Mouse (Mus musculus) heart, postnatal 4 days (tissue): ENCODE measurements around the gene Knl1. TPM values are rescaled to one million over a fixed set of nuclear protein-coding genes. Genes with fewer than 3 reads are reported as not detected.
"Not testable (repeated sequence)": the region's sequence is repeated elsewhere in the genome, so short reads cannot be mapped to it uniquely, and the experiment has no call there.

ENCODE experiments used
- DNase-seq: peaks from one replicate; pipeline ENCODE4 v3.0.0; 2021
- total RNA-seq, 2 experiments: library from RNA; stranded (reverse); gene quantifications; 2 replicates each; pipeline ENCODE4 v1.2.3; 2021

Knl1 gene
- total RNA-seq = 10 to 100 TPM; 21.2 to 21.3 TPM

GRCm38 (mm10) chr2:119046649-119047611 lies at the start of gene Knl1:
TSS of gene Knl1 (plus strand) at chr2:119047119.
- DNase-seq = peak; percentile 98

- no peak for DNase-seq
Observed at GRCm38 (mm10) chr2:118998115-118998866, 48.6 kb upstream of the Knl1 start.

GRCm38 (mm10) chr2:118999025-118999639 lies 47.8 kb upstream of the Knl1 start:
- DNase-seq = no peak

- DNase-seq = no peak
Observed at GRCm38 (mm10) chr2:119006886-119007285, 40.0 kb upstream of the Knl1 start.

GRCm38 (mm10) chr2:119009376-119009775 lies 37.5 kb upstream of the Knl1 start:
- DNase-seq = no peak

- DNase-seq = no peak
Observed at GRCm38 (mm10) chr2:119014989-119015388, 31.9 kb upstream of the Knl1 start.

- DNase-seq = peak; percentile 79
Observed at GRCm38 (mm10) chr2:119015604-119016180, 31.2 kb upstream of the Knl1 start.

GRCm38 (mm10) chr2:119016312-119016711 lies 30.6 kb upstream of the Knl1 start:
- not testable (repeated sequence) for DNase-seq

- DNase-seq = no peak
Observed at GRCm38 (mm10) chr2:119017647-119018046, 29.3 kb upstream of the Knl1 start.

- peak; percentile 77 for DNase-seq
Observed at GRCm38 (mm10) chr2:119018391-119019122, 28.4 kb upstream of the Knl1 start.

GRCm38 (mm10) chr2:119019131-119019530 lies 27.8 kb upstream of the Knl1 start:
- DNase-seq = peak; percentile 37

GRCm38 (mm10) chr2:119019538-119019937 lies 27.4 kb upstream of the Knl1 start:
- DNase-seq = peak; percentile 19

GRCm38 (mm10) chr2:119023154-119023660 lies 23.7 kb upstream of the Knl1 start:
- no peak for DNase-seq

- no peak for DNase-seq
Observed at GRCm38 (mm10) chr2:119024536-119025238, 22.2 kb upstream of the Knl1 start.

- DNase-seq = no peak
Observed at GRCm38 (mm10) chr2:119025239-119025616, 21.7 kb upstream of the Knl1 start.

- no peak for DNase-seq
Observed at GRCm38 (mm10) chr2:119026951-119027350, 20.0 kb upstream of the Knl1 start.

- peak; percentile 94 for DNase-seq
Observed at GRCm38 (mm10) chr2:119028941-119029551, 17.9 kb upstream of the Knl1 start, which contains the start of gene Ccdc32. TSS of gene Ccdc32 (minus strand) at chr2:119029393.

GRCm38 (mm10) chr2:119032191-119032590 lies 14.7 kb upstream of the Knl1 start:
- no peak for DNase-seq

GRCm38 (mm10) chr2:119034656-119035396 lies 12.1 kb upstream of the Knl1 start, which contains the start of gene Rpusd2:
TSS of gene Rpusd2 (plus strand) at chr2:119034790.
- DNase-seq = peak; percentile 95

GRCm38 (mm10) chr2:119035397-119035745 lies 11.5 kb upstream of the Knl1 start:
- DNase-seq = no peak
